Mouse (Mus musculus): ENCODE results near the gene Olfr1353. TPM values are rescaled to one million over a fixed set of nuclear protein-coding genes. Genes with fewer than 3 reads are reported as not detected.
"Not testable (repeated sequence)": the region's sequence is repeated elsewhere in the genome, so short reads cannot be mapped to it uniquely, and the experiment has no call there.

Gene Olfr1353
- not detected for polyA plus RNA-seq (2017; shearing (Covaris generic))

DNA sequence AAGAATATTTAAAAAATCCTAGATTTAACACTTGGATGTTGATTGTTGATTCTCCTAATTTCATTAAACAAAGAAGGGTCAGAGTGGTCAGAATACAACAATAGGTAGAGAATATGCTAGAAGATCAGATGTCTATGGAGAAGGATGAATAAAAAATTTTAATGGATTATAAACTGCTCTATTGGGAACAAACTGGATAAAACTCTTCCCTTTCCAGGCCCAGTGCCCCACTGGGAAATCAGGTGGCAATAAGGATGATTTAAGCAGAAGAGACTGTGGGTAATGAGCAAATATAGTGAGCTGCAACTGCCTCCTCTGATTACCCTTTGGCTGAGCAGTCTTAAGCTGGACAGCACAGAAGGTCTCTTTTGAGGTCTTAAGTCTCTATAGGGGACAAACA is at the start of gene Olfr1353:
Gene Olfr1353 (plus strand): TSS at position 301 of the 400 bp plus-strand sequence.
- ATAC-seq, result not testable (repeated sequence)

DNA sequence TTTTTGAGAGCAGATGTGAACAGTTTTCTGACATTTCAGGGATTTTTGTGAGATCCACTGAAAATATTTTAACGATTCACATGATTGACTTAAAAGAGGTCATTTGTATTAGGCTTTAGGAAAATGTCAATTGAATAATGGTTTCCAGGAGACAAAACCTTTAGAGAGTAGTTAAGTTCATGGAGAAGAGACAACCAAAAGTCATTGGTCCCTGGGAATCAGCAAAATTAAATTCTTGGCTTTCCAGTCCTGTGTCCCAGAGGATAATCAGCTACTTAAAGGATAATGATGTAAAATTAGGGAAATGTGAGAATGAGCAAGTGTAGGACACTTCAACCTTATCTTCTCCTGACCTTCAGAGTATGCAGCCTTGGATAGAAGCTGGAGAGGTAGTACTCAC is 12.8 kb upstream of the Olfr1353 start, which contains the start of gene Olfr8:
Gene Olfr8 (plus strand): TSS at position 301 of the 400 bp plus-strand sequence.
- ATAC-seq, result not testable (repeated sequence)

DNA sequence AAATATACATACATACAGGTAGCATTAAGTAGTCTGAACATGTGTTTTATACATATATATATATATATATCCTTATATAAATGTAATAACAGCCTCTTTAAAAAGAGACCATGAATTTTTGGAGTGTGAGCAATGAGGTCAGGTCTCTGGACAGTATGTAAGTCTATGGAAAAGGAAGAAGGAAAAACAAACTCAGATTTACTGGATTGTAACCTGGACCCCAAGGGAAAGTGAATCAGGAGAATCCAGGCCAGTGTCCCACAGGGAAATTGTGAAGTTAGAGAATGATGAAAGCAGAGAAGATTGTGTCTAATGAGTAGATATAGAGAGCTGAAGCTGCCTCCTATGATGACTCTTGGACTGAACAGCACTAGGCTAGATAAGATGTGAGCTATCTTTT is 17.6 kb downstream of the Olfr1353 start, which contains the start of gene Olfr1352:
Gene Olfr1352 (plus strand): TSS at position 301 of the 400 bp plus-strand sequence.
- ATAC-seq, result no peak

DNA sequence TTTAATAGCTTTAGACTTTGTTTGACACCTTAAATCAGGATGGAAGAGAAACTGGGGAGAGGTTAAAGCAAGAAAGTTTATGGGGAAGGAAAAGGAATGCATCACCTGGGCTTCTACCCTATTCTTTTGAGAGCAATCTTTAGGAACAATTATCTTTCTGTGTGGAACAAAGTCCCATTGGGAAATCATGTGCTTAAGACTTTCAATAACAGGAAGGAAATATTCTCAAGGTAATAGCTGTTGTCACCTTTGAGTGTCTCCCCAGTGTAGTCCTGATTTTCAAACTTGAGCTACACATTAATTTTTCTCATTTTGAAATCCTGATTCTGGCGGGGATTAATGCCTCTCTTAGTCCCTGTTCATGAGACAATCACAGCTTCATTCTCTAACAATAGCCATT is 49.1 kb downstream of the Olfr1353 start, which contains the start of gene Olfr1351:
Gene Olfr1351 (plus strand): TSS at position 301 of the 400 bp plus-strand sequence.
- ATAC-seq, result no peak

Other genes starting within 250 kb of the Olfr1353 start
- not detected for gene Casp14, start 245.0 kb upstream of the Olfr1353 start, polyA plus RNA-seq (2017; shearing (Covaris generic))
- gene Ccdc105, start 210.2 kb upstream of the Olfr1353 start, polyA plus RNA-seq (2017; shearing (Covaris generic)), result not detected
- gene Slc1a6, start 182.8 kb upstream of the Olfr1353 start, polyA plus RNA-seq (2017; shearing (Covaris generic)), result not detected
- gene Olfr1356, start 111.1 kb upstream of the Olfr1353 start, polyA plus RNA-seq (2017; shearing (Covaris generic)), result not detected
- gene Olfr1355, start 87.8 kb upstream of the Olfr1353 start, polyA plus RNA-seq (2017; shearing (Covaris generic)), result not detected
- not detected for gene Olfr1354, start 50.1 kb upstream of the Olfr1353 start, polyA plus RNA-seq (2017; shearing (Covaris generic))
- not detected for gene Olfr8, start 12.7 kb upstream of the Olfr1353 start, polyA plus RNA-seq (2017; shearing (Covaris generic))
- gene Olfr1352, start 17.7 kb downstream of the Olfr1353 start, polyA plus RNA-seq (2017; shearing (Covaris generic)), result not detected
- not detected for gene Olfr1351, start 49.2 kb downstream of the Olfr1353 start, polyA plus RNA-seq (2017; shearing (Covaris generic))
- gene Olfr57, start 65.4 kb downstream of the Olfr1353 start, polyA plus RNA-seq (2017; shearing (Covaris generic)), result not detected
- 10 to 100 TPM; 16.2 to 26.8 (median 18.4) TPM for gene 2610008E11Rik, start 134.3 kb downstream of the Olfr1353 start, polyA plus RNA-seq (2017; shearing (Covaris generic))
- gene Vmn2r80, start 185.5 kb downstream of the Olfr1353 start, polyA plus RNA-seq (2017; shearing (Covaris generic)), result not detected